Mouse (Mus musculus) gastrocnemius, adult 8-10 months (tissue): Measurements from ENCODE around the gene Hbb-bh2. TPM values are rescaled to one million over a fixed set of nuclear protein-coding genes. Genes with fewer than 3 reads are reported as not detected.
"Not testable (repeated sequence)": the region's sequence is repeated elsewhere in the genome, so short reads cannot be mapped to it uniquely, and the experiment has no call there.

Experiments used
- DNase-seq, 2 experiments: peaks; one replicate each; pipeline ENCODE4 v3.0.0; 2022; ENCODE audit warnings: low spot score in 2 of 2
- total RNA-seq, 4 experiments: library from RNA; stranded (reverse); gene quantifications; 2 replicates each; pipeline ENCODE4 v1.2.4; 2022

The Hbb-bh2 gene
- not detected for total RNA-seq

DNA sequence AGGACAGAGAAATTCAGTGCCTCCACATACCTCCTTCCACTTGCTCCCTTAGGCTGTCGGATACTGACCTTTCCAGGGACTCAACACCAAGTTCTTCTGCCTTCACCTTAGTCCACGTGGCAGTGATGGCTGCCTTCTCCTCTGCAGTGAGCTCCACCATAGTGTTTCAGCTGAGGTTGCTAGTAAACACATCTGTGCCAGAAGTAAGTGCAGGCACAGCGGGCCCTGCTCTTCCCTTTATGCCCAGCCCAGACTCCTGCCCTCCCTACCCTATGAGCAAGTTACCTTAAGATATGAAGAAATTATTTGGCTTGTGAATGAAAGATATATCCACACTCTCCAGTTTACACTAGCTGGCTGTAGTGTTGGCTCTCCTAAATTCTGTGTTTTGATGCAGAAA is at the start of gene Hbb-bh2:
Gene Hbb-bh2 (minus strand): TSS at position 253 of the 400 bp plus-strand sequence.
- no peak for DNase-seq

DNA sequence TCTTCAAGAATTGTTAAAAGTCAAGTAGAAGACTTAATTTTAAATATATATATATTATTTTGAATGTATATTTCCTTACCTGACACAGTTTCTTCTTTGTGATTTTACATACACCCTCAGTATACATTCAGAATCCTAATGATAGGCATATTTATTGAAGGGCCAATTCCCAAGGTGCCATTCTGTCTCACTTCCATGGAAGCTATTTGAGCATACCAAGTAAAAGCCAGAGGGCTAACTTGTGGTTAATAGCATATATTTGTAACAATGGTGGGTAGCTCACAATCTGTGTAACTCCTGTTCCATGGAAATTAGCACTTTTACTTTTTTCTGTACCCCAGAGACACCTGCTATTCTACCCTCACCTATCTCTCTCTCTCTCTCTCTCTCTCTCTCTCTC is 45.8 kb upstream of the Hbb-bh2 start, which contains the start of gene Olfr66:
Gene Olfr66 (minus strand): TSS at position 101 of the 400 bp plus-strand sequence.
- no peak for DNase-seq

DNA sequence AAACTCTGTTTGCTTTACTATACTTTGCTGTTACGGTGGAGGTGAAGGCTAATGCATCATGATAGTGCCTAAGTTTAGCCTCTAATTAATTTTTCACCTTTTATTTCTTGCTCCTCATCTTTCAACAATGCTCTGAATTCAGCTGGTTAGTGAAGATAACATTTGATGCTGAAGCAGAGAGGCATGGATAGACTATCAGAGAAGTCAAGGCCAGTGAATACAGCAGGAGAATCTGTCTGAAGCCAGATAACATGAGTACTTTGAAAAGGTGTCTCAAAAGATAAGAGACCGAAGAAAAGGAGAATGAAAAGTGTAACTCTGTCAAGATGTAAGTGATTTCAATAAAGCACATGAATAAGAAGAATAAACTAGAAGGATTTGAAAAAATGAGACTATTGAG is 36.8 kb upstream of the Hbb-bh2 start:
- DNase-seq: no peak

DNA sequence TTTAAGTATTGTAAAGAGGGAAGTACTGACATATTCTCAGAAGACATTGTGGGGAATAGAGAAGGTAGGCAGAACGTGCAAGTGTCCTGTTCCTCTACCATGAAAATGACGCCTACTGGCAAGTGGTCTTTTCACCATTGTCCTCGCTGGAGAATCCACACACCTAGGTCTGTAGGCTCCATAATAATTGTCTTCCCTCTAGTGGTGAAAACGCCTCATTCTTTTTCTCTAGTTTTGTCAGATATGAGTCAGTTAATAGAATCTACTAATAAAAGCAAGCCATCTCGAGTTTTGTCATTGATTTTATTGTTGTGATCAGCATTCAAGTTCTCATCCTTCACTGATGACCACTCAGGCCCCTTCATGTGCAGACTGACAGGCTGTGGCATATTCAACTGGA is 34.1 kb upstream of the Hbb-bh2 start:
- DNase-seq: no peak

DNA sequence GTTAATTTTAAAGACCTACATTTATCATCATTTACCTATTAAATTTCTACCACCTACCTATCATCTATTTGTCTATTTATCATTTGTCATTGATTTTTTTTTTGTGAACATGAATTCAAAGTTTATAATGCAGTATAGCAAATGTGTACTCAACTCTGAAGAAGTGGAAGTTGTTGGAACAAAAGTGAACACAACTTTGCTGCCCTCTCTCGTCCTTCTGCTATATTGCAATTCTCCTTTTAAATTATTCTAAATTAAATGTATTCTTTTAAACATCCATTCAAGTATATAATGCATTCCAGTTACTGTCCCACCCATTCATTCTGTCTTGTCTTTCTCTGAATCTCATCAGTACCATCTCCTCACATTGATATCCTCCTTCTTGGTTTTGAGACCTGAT is 32.7 kb upstream of the Hbb-bh2 start:
- DNase-seq: no peak

DNA sequence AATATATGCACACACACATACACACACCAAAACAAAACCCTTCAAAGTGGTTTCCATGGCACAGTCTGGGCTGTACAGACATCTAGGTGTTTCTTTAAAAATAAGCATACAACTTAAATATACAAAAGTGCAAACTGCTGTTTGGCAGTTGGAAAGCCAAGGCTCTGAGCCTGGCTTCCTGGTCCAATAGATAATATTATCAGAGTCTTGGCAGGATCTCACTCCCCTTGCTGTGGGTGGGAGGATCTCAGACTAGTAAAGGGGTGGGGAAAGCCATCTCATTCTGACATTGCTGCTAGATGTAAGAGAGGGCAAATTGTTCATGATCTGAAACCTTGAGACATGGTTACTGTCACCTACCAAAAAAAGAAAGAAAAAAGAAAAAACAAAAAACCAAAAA is 30.3 kb upstream of the Hbb-bh2 start:
- DNase-seq: no peak

DNA sequence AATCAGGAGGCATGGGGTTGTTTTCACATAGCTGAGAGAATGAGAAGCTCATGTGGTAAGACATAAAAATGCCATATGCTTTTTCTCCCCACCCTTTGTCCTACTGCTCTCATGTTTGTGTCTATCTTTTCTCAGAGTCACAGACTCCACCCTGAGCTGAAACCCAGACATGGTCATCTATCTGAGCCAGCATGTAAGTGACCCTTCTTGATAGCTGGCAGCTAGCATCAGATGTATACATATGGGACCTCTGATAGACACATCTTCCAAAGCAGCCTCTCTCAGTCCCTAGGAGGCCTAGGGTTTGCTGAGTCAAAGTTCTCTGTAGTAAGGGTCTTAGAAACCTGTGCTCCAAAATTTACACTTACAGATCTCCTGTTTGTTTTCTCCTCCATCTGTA is 25.4 kb upstream of the Hbb-bh2 start:
- no peak for DNase-seq

DNA sequence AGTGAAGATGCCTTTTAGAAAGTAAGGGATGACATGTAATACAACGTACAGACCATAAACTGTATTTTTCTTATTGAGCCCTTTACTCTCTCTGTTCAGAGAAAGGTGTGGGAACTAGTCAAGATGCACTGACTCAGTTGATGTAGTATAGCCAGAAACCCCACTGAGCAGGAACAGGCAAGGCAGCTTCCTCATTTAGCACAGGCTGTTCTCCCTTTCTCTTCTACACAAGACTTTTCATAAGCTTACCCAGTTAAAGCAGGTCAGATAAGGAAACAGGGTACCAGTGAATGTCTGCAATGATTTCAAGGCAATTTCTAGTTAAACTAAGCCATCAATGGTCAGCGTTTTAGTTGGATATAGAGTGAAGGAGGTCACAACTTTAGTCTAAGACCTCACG is 21.2 kb upstream of the Hbb-bh2 start:
- DNase-seq: no peak

DNA sequence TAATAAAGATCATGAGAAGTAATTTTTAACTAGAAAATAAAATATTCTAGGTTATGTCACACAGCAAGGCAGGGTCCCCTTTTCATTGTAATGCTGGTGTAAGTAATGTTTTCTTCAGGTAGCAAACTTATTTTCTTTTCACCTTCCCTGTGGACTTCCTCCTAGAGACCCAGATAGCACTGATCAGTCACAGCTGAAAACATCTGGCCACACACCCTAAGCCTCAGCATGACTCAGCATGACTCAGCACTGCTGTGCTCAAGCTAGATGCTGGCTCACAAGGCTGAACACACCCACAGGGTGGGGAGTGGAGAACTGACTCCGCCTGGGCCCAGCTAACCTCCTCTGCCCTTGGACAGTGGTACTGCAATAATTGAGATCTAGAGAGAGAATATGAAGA is 20.5 kb upstream of the Hbb-bh2 start:
- DNase-seq: peak in 1 of 2 experiments; percentile 2

DNA sequence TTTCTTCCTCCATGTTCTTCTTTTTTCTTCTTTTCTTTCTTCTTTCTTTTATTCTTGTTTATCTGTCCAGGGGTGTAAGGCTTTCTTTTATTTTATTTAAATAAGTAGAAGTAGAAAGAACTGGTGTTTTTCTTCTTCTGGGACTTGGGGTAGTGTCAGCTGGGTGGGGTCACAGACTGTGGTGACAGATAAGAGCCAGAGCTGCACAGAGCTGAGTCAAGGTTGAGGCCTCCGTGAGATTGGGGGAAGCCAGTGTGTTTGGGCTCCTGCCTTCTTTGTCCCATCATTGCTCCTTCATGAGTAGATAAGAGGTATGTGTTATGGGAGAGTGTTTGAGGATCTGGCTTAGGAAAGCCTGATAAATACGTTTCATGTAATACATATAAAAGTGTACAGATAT is 18.8 kb upstream of the Hbb-bh2 start:
- DNase-seq: no peak

DNA sequence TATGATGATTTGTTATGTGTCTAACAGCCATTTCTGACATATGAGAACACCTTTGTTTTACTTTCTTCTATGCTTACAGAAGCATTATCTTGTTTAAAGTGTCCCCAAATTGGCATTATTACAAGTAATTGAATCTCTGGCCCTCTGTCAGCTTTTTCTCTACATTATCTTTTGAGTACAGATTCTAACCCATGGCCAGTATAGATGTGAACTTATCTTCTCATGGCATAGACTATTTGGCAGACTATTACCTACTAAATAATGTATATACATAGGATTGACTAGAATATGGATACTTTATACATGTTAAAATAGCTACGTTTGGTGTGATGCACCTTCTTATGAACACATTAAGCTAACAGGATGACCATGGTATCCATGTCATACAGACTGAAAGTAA is 14.3 kb upstream of the Hbb-bh2 start:
- DNase-seq: no peak

DNA sequence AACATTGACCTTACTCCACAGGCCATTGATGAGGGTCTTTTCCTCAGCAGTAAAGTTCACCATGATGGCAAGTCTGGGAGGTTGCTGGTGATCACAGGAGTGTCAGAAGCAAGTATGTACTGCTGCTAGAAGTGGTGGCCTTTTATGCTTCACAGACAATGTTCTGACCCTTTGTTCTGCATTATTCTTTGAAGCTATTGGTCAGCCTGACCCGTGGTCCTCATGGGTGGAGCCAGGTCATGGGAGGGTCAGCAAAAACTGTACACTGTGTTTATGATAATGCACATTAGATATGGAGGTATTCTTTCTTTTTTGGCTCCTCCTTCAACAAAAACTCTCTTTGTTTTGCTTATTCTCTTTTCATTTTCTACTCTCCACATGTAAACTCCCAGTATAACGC is 12.8 kb upstream of the Hbb-bh2 start, which contains the start of gene Hbb-y:
Gene Hbb-y (minus strand): TSS at position 127 of the 400 bp plus-strand sequence.
- no peak for DNase-seq

DNA sequence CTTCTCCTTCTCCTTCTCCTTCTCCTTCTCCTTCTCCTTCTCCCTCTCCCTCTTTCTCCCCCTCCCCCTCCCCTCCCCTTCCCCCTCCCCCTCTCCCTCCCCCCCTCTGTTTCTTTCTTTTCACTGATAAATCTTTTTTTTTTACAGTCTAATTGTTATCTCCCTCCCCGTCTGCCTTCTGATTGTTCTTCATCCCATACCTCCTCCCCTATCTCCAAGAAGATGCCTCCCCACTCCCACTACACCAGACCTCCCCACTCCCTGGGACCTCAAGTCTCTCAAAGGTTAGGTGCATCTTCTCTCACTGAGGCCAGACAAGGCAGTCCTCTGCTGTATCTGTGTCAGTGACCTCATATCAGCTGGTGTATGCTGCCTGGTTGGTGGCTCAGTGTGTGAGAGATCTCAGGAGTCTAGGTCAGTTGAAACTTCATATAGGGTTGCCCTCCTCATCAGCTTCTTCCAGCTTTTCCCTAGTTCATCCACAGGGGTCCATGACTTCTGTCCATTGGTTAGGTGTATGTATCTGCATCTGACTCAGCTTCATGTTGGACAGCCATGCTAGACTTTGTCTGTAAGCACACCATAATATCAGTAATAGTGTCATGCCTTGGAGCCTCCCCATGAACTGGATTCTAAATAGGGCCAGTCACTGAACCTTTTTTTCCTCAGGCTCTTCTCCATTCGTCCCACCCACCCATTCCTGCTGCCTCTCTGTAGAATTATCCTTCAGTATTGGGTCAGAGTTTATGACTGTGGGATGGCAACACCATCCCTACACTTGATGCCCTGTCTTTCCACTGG is 4.4 kb upstream of the Hbb-bh2 start:
- DNase-seq: no peak

DNA sequence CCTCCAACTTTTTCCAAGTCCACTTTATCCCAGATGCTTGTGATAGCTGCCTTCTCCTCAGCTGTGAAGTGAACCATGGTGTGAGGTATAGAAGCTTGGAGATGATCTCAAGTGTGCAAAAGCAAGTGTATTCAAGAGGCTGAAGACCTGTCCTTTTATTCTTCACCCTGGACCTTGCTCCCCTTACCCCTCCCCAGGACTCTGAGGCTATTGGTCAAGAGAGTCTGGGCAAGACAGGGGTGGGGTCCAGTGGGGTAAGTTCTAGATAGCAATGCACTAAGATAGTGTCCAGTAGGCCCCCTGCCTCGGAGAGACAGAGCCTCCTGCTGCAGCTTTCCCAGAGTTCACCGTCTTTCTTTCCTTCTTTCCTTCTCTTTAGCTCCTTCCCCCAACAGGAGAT is 2.7 kb upstream of the Hbb-bh2 start, which contains the start of gene Hbb-bh1:
Gene Hbb-bh1 (minus strand): TSS at position 131 of the 400 bp plus-strand sequence.
- DNase-seq: no peak

DNA sequence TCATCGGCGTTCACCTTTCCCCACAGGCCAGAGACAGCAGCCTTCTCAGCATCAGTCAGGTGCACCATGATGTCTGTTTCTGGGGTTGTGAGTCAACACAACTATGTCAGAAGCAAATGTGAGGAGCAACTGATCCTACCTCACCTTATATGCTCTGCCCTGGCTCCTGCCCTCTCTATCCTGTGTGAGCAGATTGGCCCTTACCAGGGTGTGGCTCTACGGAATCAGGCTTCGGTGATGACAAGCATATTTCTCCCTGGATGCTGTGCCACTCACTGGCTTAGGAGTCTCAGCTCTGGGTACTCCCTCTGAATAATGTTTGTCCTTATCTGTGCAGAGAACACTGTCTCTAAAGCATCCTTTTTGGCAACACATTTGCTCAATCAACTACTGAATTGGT is 12.5 kb downstream of the Hbb-bh2 start, which contains the start of gene Hbb-bs:
Gene Hbb-bs (minus strand): TSS at position 289 of the 400 bp plus-strand sequence.
- DNase-seq: no peak

DNA sequence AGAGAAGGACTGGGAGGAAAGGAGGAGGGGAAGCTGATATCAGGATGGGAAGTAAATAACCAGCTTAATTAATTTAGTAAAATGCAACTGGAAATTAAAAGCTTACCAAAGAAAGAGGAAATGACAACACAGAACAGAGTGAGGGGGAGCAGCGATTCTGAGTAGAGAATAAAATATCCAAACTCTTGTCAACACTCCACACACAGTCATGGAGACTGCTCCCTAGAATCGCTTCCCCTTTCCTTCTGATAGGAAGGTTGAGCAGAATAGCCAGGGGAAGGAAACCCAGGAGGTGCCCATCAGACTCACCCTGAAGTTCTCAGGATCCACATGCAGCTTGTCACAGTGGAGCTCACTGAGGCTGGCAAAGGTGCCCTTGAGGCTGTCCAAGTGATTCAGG is 13.2 kb downstream of the Hbb-bh2 start:
- not testable (repeated sequence) for DNase-seq

DNA sequence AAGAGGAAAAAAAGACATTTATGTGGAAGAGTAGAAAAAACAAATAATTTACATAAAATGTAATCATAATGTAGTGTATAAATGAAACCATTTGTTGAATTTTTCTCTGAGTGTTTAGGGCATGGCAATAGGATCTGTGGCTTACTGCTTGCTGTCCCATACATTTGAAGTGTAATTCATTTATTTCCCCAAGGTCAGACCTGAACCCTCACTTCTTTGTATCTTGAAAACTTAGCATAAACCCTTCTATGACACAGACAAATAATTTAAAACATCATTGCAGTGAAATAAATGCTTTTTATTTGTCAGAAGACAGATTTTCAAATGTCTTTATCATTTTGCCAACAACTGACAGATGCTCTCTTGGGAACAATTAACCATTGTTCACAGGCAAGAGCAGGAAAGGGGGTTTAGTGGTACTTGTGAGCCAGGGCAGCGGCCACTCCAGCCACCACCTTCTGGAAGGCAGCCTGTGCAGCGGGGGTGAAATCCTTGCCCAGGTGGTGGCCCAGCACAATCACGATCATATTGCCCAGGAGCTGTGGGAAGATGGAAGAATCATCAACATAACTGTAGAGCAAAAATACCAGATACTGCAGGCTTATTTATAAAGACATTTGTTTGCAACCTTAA is 13.9 kb downstream of the Hbb-bh2 start:
- no peak for DNase-seq

DNA sequence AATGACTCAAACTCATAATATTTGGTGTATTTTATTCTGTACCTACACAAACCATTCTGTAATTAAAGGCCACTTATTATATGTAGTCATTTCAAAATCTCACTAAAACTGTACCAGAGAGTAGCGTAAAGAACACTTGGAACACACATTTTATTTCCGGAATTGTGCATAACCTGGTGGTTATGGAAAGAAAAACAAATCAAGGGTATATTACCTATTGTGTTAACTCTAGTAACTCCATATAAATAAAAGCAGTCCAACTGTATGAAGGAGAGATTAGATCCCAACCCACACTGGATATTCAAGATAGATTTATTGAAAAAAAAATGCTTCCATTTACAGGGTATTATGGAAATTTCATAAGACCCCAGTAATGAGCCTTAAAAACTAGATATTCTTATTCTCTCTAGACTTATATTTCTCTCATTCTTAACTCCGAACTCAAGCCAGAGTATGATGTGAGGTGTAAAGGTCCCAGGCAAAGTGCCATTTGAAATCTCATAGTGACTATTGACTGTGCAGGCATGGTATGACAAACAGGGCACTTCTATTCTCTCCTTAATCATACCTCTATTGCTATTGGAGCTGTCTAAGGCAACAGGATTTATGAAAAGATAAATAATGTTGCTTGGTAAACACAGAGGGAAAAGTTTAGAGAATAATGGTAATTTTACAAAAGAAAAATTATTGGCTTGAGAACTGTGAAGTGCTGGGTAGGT is 14.6 kb downstream of the Hbb-bh2 start:
- DNase-seq: no peak

DNA sequence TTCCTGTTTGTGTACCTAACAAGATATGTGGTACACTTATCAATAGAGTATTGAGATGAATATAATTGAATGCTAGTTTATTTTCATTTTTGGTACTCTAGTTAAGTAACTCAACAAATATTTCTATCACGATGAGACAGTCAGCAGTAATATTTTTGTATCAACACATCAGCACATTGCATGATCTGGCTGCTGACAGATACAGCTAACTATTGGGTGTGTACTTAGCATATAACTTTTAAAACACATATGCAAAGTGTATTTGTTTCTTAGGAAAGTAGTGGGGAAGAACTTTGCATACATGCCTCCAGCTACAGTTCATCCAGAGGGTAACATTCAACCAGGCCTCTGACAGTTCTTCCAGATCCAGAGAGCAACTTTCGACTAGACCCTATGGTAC is 15.7 kb downstream of the Hbb-bh2 start:
- no peak for DNase-seq

DNA sequence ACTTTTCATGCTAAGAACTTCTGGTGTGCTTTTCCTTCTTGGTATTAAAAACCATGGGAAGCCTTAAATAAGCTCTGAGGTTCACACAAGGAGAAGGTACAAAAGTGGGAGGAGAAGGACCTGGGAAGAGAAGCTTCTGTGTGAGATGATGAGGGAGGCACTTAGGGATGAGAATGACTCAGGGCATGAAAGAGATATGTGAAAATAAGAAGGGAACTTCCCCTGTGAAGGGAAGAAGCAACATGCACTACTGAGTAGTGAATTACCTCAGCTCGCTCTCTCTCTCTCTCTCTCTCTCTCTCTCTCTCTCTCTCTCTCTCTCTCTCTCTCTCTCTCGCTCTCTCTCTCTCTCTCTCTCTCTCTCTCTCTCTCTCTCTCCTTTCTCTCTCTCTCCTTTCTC is 25.2 kb downstream of the Hbb-bh2 start:
- DNase-seq: not testable (repeated sequence)

DNA sequence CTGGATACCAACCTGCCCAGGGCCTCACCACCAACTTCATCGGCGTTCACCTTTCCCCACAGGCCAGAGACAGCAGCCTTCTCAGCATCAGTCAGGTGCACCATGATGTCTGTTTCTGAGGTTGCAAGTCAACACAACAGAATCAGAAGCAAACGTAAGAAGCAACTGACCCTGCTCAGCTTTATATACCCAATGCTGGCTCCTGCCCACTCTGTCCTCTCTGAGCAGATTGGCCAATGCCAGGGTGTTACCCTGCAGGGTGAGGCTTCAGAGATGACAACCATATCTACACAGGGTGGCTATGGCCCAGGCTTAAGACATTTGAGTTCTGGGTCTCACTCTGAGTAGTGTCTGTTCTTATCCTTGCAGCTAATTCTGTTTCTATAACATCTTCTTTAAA is 26.6 kb downstream of the Hbb-bh2 start, which contains the start of gene Hbb-bt:
Gene Hbb-bt (minus strand): TSS at position 231 of the 400 bp plus-strand sequence.
- DNase-seq: no peak

DNA sequence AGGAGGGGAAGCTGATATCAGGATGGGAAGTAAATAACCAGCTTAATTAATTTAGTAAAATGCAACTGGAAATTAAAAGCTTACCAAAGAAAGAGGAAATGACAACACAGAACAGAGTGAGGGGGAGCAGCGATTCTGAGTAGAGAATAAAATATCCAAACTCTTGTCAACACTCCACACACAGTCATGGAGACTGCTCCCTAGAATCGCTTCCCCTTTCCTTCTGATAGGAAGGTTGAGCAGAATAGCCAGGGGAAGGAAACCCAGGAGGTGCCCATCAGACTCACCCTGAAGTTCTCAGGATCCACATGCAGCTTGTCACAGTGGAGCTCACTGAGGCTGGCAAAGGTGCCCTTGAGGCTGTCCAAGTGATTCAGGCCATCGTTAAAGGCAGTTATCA is 27.2 kb downstream of the Hbb-bh2 start:
- not testable (repeated sequence) for DNase-seq
